Mouse (Mus musculus) forebrain, embryonic 10.5 days (tissue): Measurements from ENCODE around the gene Rab34. TPM values are rescaled to one million over a fixed set of nuclear protein-coding genes. Genes with fewer than 3 reads are reported as not detected.
"Not testable (repeated sequence)": the region's sequence is repeated elsewhere in the genome, so short reads cannot be mapped to it uniquely, and the experiment has no call there.

Source experiments
- DNase-seq: peaks from one replicate; pipeline ENCODE4 v3.0.0-alpha.2; 2017; ENCODE audit warnings: low spot score; ENCODE audit errors: extremely low spot score
- H3K27ac ChIP-seq: fragments of 300-500 bp; sonication (generic); 2 replicates; pipeline ENCODE4 v1.5.1; 2016; ENCODE audit warnings: mild to moderate bottlenecking
- H3K27me3 ChIP-seq: fragments of 300-500 bp; sonication (generic); 2 replicates; pipeline ENCODE4 v1.6.1; 2016; ENCODE audit warnings: mild to moderate bottlenecking; ENCODE audit not compliant: poor library complexity, severe bottlenecking
- H3K36me3 ChIP-seq: fragments of 300-500 bp; sonication (generic); replicated peaks from 2 replicates; pipeline ENCODE4 v1.6.1; 2016; ENCODE audit warnings: mild to moderate bottlenecking, moderate library complexity
- H3K4me1 ChIP-seq: fragments of 300-500 bp; sonication (generic); 2 replicates; pipeline ENCODE4 v1.6.1; 2016
- H3K4me3 ChIP-seq: fragments of 300-500 bp; sonication (generic); 2 replicates; pipeline ENCODE4 v1.5.1; 2016; ENCODE audit warnings: mild to moderate bottlenecking, moderate library complexity
- H3K9me3 ChIP-seq: fragments of 300-500 bp; sonication (generic); 2 replicates; pipeline ENCODE4 v1.6.1; 2016; ENCODE audit warnings: mild to moderate bottlenecking, moderate library complexity
- WGBS: fragments of 180-500 bp; shearing (Covaris S2); methylation state at CpG from one replicate; pipeline ENCODE4 v1.1.7; 2016; 5-methylcytosine and 5-hydroxymethylcytosine counted together
- polyA plus RNA-seq: library from polyadenylated mRNA; unstranded; fragments of >200 nt; fragmentation: Nextera tagmentation; extraction: Ambion mirVana; gene quantifications from 2 replicates; pipeline ENCODE4 v1.2.1, GENCODE M21; 2016

Gene Rab34
- polyA plus RNA-seq, 1 experiment from 2014 or later = 70.7 TPM

DNA sequence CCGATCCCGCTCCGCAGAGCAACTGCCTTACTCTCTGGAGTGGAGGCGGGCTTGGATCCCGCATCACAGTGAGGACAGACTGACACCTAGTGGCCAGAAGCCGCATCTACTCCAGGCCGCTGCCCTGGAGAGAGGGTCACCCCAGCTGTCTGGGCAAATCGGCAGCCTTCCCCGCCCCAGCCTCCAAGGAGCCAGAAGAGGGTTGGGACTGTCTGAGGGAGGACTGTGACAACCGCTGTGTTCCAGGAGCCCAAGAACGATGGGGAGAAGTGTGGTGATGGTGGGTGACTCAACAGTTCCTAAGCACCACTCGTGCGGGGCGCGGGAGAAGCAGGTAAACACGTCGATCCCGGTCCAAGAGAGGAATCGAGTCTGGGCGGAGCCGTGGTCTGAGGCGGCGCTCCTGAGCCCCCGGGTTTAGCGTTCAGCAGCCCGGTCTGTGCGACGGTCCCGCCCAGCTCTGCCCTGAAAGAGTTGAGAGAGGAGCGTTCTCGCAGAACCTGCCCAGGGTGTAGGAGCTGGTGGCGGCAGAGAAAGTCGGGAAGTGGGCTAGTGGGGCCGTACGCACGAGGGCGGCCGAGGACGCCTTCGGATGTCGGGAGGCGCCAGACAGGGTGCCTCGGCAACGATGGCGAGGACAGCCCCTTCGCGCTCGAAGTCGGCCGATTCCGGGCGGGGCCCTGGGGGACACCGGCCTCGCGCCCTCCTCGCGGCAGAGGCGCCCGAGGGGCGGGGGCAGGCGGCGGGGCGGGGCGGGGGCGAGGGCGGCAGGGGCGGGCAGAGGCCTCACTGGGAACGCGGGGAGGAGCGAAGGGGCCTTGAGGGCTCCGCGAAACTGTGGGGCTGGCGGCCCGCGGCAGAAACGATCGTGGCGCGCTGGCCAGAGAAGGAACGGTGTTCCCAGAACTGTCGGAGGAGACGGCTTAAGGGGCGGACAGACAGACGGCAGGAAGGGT, 10.0 kb upstream of the Rab34 start:
- WGBS = under 1% methylated on average over 83 of the region's 84 CpGs

GRCm38 (mm10) chr11:78178859-78179437, 9.3 kb upstream of the Rab34 start:
- no peaks in the 10 kb centered on the region for H3K9me3 ChIP-seq
- H3K4me1 ChIP-seq = peaks cover 77% of the 10 kb centered on the region
- H3K4me3 ChIP-seq = peak overlapping the region; percentile 61
- H3K27me3 ChIP-seq = no peaks in the 10 kb centered on the region
- H3K36me3 ChIP-seq = peaks cover 38% of the 10 kb centered on the region
- under 1% methylated on average over 29 of the region's 29 CpGs for WGBS
- DNase-seq = peak; percentile 62
- peak overlapping the region; percentile 93 for H3K27ac ChIP-seq

More for the DNA sequence above, 10.0 kb upstream of the Rab34 start:
- Histone ChIP-seq H3K27me3 (no peaks in the 10 kb centered on the region), H3K4me1 (peaks cover 74% of the 10 kb centered on the region), H3K4me3 (peak overlapping the region; percentile 61), H3K9me3 (no peaks in the 10 kb centered on the region), H3K27ac (peak overlapping the region; percentile 93), H3K36me3 (peaks cover 38% of the 10 kb centered on the region)
- peak; percentile 96 for DNase-seq

- H3K36me3 ChIP-seq = peaks cover 38% of the 10 kb centered on the region
- no peaks in the 10 kb centered on the region for H3K9me3 ChIP-seq
- H3K4me1 ChIP-seq = peaks cover 75% of the 10 kb centered on the region
- no peaks in the 10 kb centered on the region for H3K27me3 ChIP-seq
- 39% methylated on average over 8 of the region's 8 CpGs for WGBS
- H3K4me3 ChIP-seq = peak overlapping the region; percentile 61
- peak overlapping the region; percentile 93; the same call in 1 of the 2 replicates for H3K27ac ChIP-seq
- DNase-seq = no peak
These were observed 8.7 kb upstream of the Rab34 start for GRCm38 (mm10) chr11:78179438-78179999.

- no peak for DNase-seq
- H3K4me3 ChIP-seq = peak overlapping the region; percentile 61
- WGBS = 77% methylated on average over 6 of the region's 6 CpGs
- H3K27ac ChIP-seq = no peak overlapping the region
- H3K36me3 ChIP-seq = peaks cover 38% of the 10 kb centered on the region
- H3K9me3 ChIP-seq = no peaks in the 10 kb centered on the region
- H3K27me3 ChIP-seq = no peaks in the 10 kb centered on the region
- H3K4me1 ChIP-seq = peaks cover 71% of the 10 kb centered on the region
These were observed 8.0 kb upstream of the Rab34 start for GRCm38 (mm10) chr11:78180081-78180761.

GRCm38 (mm10) chr11:78181830-78182357, 6.3 kb upstream of the Rab34 start:
- Histone ChIP-seq H3K4me1 (peaks cover 63% of the 10 kb centered on the region), H3K36me3 (peaks cover 38% of the 10 kb centered on the region), H3K27me3 (no peaks in the 10 kb centered on the region), H3K27ac (peak overlapping the region; percentile 99), H3K9me3 (no peaks in the 10 kb centered on the region), H3K4me3 (peak overlapping the region; percentile 96)
- WGBS = 57% methylated on average over 2 of the region's 2 CpGs
- DNase-seq = no peak

DNA sequence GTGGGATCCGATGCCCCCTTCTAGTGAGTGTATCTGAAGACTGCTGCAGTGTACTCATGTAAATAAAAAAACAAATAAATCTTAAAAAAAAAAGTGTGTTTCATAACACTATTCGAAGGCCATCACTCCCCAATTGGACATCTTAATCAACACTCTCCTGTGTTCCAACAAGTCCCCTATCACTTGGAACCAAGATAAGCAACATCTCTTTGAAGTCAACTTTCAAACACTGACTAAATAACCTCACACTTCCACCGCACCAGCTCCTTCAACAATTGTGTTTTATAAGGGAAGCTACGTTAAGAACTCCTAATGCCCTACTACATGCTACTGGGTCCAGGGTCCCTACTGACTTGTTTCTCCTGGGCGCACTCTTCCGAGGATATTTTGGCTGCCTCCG, 5.8 kb upstream of the Rab34 start:
- 13% methylated on average over 7 of the region's 7 CpGs for WGBS
- Histone ChIP-seq H3K4me1 (peaks cover 57% of the 10 kb centered on the region), H3K4me3 (peak overlapping the region; percentile 96), H3K27ac (peak overlapping the region; percentile 99), H3K27me3 (no peaks in the 10 kb centered on the region), H3K9me3 (no peaks in the 10 kb centered on the region), H3K36me3 (peaks cover 38% of the 10 kb centered on the region)
- no peak for DNase-seq

- H3K36me3 ChIP-seq = peaks cover 38% of the 10 kb centered on the region
- under 1% methylated on average over 38 of the region's 38 CpGs for WGBS
- H3K4me3 ChIP-seq = peak within 1 kb of the TSS; percentile 96
- H3K4me1 ChIP-seq = peaks cover 56% of the 10 kb centered on the region
- no peaks in the 10 kb centered on the region for H3K9me3 ChIP-seq
- DNase-seq = peak; percentile 89
- no peaks in the 10 kb centered on the region for H3K27me3 ChIP-seq
- H3K27ac ChIP-seq = peak within 1 kb of the TSS; percentile 99
These were observed 5.0 kb upstream of the Rab34 start, which contains the start of gene Rpl23a for GRCm38 (mm10) chr11:78182961-78183844. Gene Rpl23a (minus strand): TSS chr11:78183584.

- no peaks in the 10 kb centered on the region for H3K9me3 ChIP-seq
- H3K4me1 ChIP-seq = peaks cover 56% of the 10 kb centered on the region
- H3K36me3 ChIP-seq = peaks cover 36% of the 10 kb centered on the region
- H3K27me3 ChIP-seq = no peaks in the 10 kb centered on the region
- 60% methylated on average over 10 of the region's 10 CpGs for WGBS
- DNase-seq = no peak
- H3K27ac ChIP-seq = peak overlapping the region; percentile 99
- H3K4me3 ChIP-seq = peak overlapping the region; percentile 96
These were observed 4.2 kb upstream of the Rab34 start for GRCm38 (mm10) chr11:78183884-78184514.

DNA sequence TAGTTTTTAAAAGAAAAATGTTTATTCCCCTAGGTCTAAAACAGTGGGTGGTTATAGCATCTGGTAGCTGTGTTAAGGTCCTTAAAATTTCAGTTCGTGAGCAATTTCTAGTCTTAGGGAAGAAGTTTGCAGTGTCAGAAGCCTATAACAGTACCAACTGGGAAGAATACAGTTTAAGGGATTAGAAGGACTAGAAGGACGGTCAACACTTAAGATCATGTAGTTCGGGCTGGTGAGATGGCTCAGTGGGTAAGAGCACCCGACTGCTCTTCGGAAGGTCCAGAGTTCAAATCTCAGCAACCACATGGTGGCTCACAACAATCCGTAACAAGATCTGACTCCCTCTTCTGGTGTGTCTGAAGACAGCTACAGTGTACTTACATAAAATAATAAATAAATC, 3.5 kb upstream of the Rab34 start:
- not testable (repeated sequence) for H3K4me3 ChIP-seq, H3K9me3 ChIP-seq, DNase-seq, H3K27ac ChIP-seq, H3K27me3 ChIP-seq
- Histone ChIP-seq H3K36me3 (peaks cover 29% of the 10 kb centered on the region), H3K4me1 (peaks cover 56% of the 10 kb centered on the region)
- WGBS = 93% methylated on average over 6 of the region's 6 CpGs

- WGBS = under 1% methylated on average over 42 of the region's 42 CpGs
- H3K27me3 ChIP-seq = no peaks in the 10 kb centered on the region
- DNase-seq = peak; percentile 93
These were observed 1.2 kb downstream of the Rab34 start for GRCm38 (mm10) chr11:78189234-78190040.

More at GRCm38 (mm10) chr11:78189234-78190040, 1.2 kb downstream of the Rab34 start:
- peak overlapping the region; percentile 81 for H3K4me3 ChIP-seq
- H3K4me1 ChIP-seq = peaks cover 38% of the 10 kb centered on the region
- H3K36me3 ChIP-seq = peaks cover 43% of the 10 kb centered on the region
- H3K9me3 ChIP-seq = no peaks in the 10 kb centered on the region
- H3K27ac ChIP-seq = peak overlapping the region; percentile 99
